Mouse (Mus musculus): Measurements from ENCODE around the gene Bcl2l2. TPM values are rescaled to one million over a fixed set of nuclear protein-coding genes. Genes with fewer than 3 reads are reported as not detected.

The Bcl2l2 gene
- total and polyA plus RNA-seq, 2 experiments, result 14.1 to 17.3 TPM

GRCm38 (mm10) chr14:54932645-54933150 lies 49.5 kb downstream of the Bcl2l2 start, which contains the start of gene Il25:
TSS of gene Il25 (plus strand) at chr14:54932695.
- H3K9ac ChIP-seq (ENCODE audit: low read depth, low read length), result no peak within 1 kb of the TSS
- no peak within 1 kb of the TSS for H3K27ac ChIP-seq (replicated peaks; ENCODE audit: insufficient read depth, low read depth, low read length)
- no peaks in the 10 kb centered on the region for H3K4me1 ChIP-seq (ENCODE audit: control insufficient read depth, insufficient read depth, low read length)
- H3K27me3 ChIP-seq (ENCODE audit: control insufficient read depth, insufficient read depth, low read length), result 0 out of 2 replicates have a peak, but pooled peaks cover 2% of the 10 kb centered on the region
- TF ChIP-seq POLR2A (IDR thresholded peaks at IDR 0.05; ENCODE audit: extremely low read depth, insufficient read depth, low read length) (no peak), CTCF (IDR thresholded peaks at IDR 0.05; ENCODE audit: low read depth, low read length) (no peak)
- DNase-seq (ENCODE audit: extremely low read depth, low read depth, low spot score), result no peak
- WGBS, result 65% methylated on average over 6 of the region's 6 CpGs
- H3K36me3 ChIP-seq (ENCODE audit: control insufficient read depth, insufficient read depth, low read length), result no peaks in the 10 kb centered on the region
- no peak within 1 kb of the TSS for H3K4me3 ChIP-seq (ENCODE audit: insufficient read depth, low read depth, low read length)
- H3K79me2 ChIP-seq (ENCODE audit: control insufficient read depth, insufficient read depth, low read length), result no peaks in the 10 kb centered on the region

- Histone ChIP-seq H3K27me3 (ENCODE audit: control insufficient read depth, insufficient read depth, low read length) (no peaks in the 10 kb centered on the region), H3K9ac (ENCODE audit: low read depth, low read length) (no peak within 1 kb of the TSS), H3K36me3 (ENCODE audit: control insufficient read depth, insufficient read depth, low read length) (no peaks in the 10 kb centered on the region), H3K27ac (replicated peaks; ENCODE audit: insufficient read depth, low read depth, low read length) (no peak within 1 kb of the TSS), H3K4me1 (ENCODE audit: control insufficient read depth, insufficient read depth, low read length) (no peaks in the 10 kb centered on the region), H3K4me3 (ENCODE audit: insufficient read depth, low read depth, low read length) (no peak within 1 kb of the TSS), H3K79me2 (ENCODE audit: control insufficient read depth, insufficient read depth, low read length) (no peaks in the 10 kb centered on the region)
- 56% methylated on average over 8 of the region's 8 CpGs for WGBS
- DNase-seq (ENCODE audit: extremely low read depth, low read depth, low spot score), result no peak
- no peak for TF ChIP-seq POLR2A (IDR thresholded peaks at IDR 0.05; ENCODE audit: extremely low read depth, insufficient read depth, low read length)
- no peak for TF ChIP-seq CTCF (IDR thresholded peaks at IDR 0.05; ENCODE audit: low read depth, low read length)
Observed at GRCm38 (mm10) chr14:54935904-54936830, 53.0 kb downstream of the Bcl2l2 start, which contains the start of gene Cmtm5. TSS of gene Cmtm5 (plus strand) at chr14:54936261.

- H3K27ac ChIP-seq (replicated peaks; ENCODE audit: insufficient read depth, low read depth, low read length), result no peak overlapping the region
- H3K79me2 ChIP-seq (ENCODE audit: control insufficient read depth, insufficient read depth, low read length), result no peaks in the 10 kb centered on the region
- no peaks in the 10 kb centered on the region for H3K36me3 ChIP-seq (ENCODE audit: control insufficient read depth, insufficient read depth, low read length)
- DNase-seq (ENCODE audit: extremely low read depth, low read depth, low spot score), result no peak
- H3K27me3 ChIP-seq (ENCODE audit: control insufficient read depth, insufficient read depth, low read length), result no peaks in the 10 kb centered on the region
- H3K4me1 ChIP-seq (ENCODE audit: control insufficient read depth, insufficient read depth, low read length), result no peaks in the 10 kb centered on the region
- WGBS, result 61% methylated on average over 6 of the region's 6 CpGs
- no peak for TF ChIP-seq CTCF (IDR thresholded peaks at IDR 0.05; ENCODE audit: low read depth, low read length)
- no peak for TF ChIP-seq POLR2A (IDR thresholded peaks at IDR 0.05; ENCODE audit: extremely low read depth, insufficient read depth, low read length)
- H3K4me3 ChIP-seq (ENCODE audit: insufficient read depth, low read depth, low read length), result no peak overlapping the region
- no peak overlapping the region for H3K9ac ChIP-seq (ENCODE audit: low read depth, low read length)
Observed at GRCm38 (mm10) chr14:54936831-54937160, 53.6 kb downstream of the Bcl2l2 start.

GRCm38 (mm10) chr14:54937361-54938182 lies 54.4 kb downstream of the Bcl2l2 start:
- Histone ChIP-seq H3K9ac (ENCODE audit: low read depth, low read length) (no peak overlapping the region), H3K27me3 (ENCODE audit: control insufficient read depth, insufficient read depth, low read length) (no peaks in the 10 kb centered on the region), H3K79me2 (ENCODE audit: control insufficient read depth, insufficient read depth, low read length) (no peaks in the 10 kb centered on the region), H3K27ac (replicated peaks; ENCODE audit: insufficient read depth, low read depth, low read length) (no peak overlapping the region), H3K4me1 (ENCODE audit: control insufficient read depth, insufficient read depth, low read length) (no peaks in the 10 kb centered on the region), H3K36me3 (ENCODE audit: control insufficient read depth, insufficient read depth, low read length) (no peaks in the 10 kb centered on the region), H3K4me3 (ENCODE audit: insufficient read depth, low read depth, low read length) (no peak overlapping the region)
- DNase-seq (ENCODE audit: extremely low read depth, low read depth, low spot score), result no peak
- TF ChIP-seq CTCF (IDR thresholded peaks at IDR 0.05; ENCODE audit: low read depth, low read length) (no peak), POLR2A (IDR thresholded peaks at IDR 0.05; ENCODE audit: extremely low read depth, insufficient read depth, low read length) (no peak)
- WGBS, result 85% methylated on average over 16 of the region's 16 CpGs

Other genes starting within 250 kb of the Bcl2l2 start
- not detected in 2 replicates for gene Gm17606, start 242.4 kb upstream of the Bcl2l2 start, total RNA-seq (2014; rRNA removed)
- not detected in 2 replicates for gene Gm17606, start 242.4 kb upstream of the Bcl2l2 start, polyA plus RNA-seq (2012; rRNA removed)
- gene Cdh24, start 242.0 kb upstream of the Bcl2l2 start, total RNA-seq (2014; rRNA removed), result 0.09 and 0.27 TPM in 2 replicates
- gene Cdh24, start 242.0 kb upstream of the Bcl2l2 start, polyA plus RNA-seq (2012; rRNA removed), result 0.37 and 0.73 TPM in 2 replicates
- 30.6 and 36.0 TPM in 2 replicates for gene 1700123O20Rik, start 197.2 kb upstream of the Bcl2l2 start, total RNA-seq (2014; rRNA removed)
- gene 1700123O20Rik, start 197.2 kb upstream of the Bcl2l2 start, polyA plus RNA-seq (2012; rRNA removed), result 36.7 and 39.0 TPM in 2 replicates
- 39.7 and 44.3 TPM in 2 replicates for gene Acin1, start 196.4 kb upstream of the Bcl2l2 start, total RNA-seq (2014; rRNA removed)
- 39.0 and 49.1 TPM in 2 replicates for gene Acin1, start 196.4 kb upstream of the Bcl2l2 start, polyA plus RNA-seq (2012; rRNA removed)
- not detected in 2 replicates for gene Gm29776, start 184.5 kb upstream of the Bcl2l2 start, total RNA-seq (2014; rRNA removed)
- gene Gm29776, start 184.5 kb upstream of the Bcl2l2 start, polyA plus RNA-seq (2012; rRNA removed), result not detected in 2 replicates
- 5.6 and 7.9 TPM in 2 replicates for gene Cebpe, start 171.2 kb upstream of the Bcl2l2 start, total RNA-seq (2014; rRNA removed)
- 12.4 and 12.9 TPM in 2 replicates for gene Cebpe, start 171.2 kb upstream of the Bcl2l2 start, polyA plus RNA-seq (2012; rRNA removed)
- 1.0 and 1.8 TPM in 2 replicates for gene Slc7a8, start 101.4 kb upstream of the Bcl2l2 start, total RNA-seq (2014; rRNA removed)
- 2.2 and 2.9 TPM in 2 replicates for gene Slc7a8, start 101.4 kb upstream of the Bcl2l2 start, polyA plus RNA-seq (2012; rRNA removed)
- gene Rnf212b, start 69.2 kb upstream of the Bcl2l2 start, total RNA-seq (2014; rRNA removed), result not detected in 2 replicates
- gene Rnf212b, start 69.2 kb upstream of the Bcl2l2 start, polyA plus RNA-seq (2012; rRNA removed), result not detected in 2 replicates
- 1.9 and 2.5 TPM in 2 replicates for gene Homez, start 12.4 kb upstream of the Bcl2l2 start, total RNA-seq (2014; rRNA removed)
- gene Homez, start 12.4 kb upstream of the Bcl2l2 start, polyA plus RNA-seq (2012; rRNA removed), result 2.1 and 3.3 TPM in 2 replicates
- 4.9 and 6.4 TPM in 2 replicates for gene Ppp1r3e, start 5.8 kb upstream of the Bcl2l2 start, total RNA-seq (2014; rRNA removed)
- gene Ppp1r3e, start 5.8 kb upstream of the Bcl2l2 start, polyA plus RNA-seq (2012; rRNA removed), result 7.5 and 8.7 TPM in 2 replicates
- 0.13 TPM in 1 of 2 replicates, not detected in the other for gene Gm20521, start 64 bp downstream of the Bcl2l2 start, total RNA-seq (2014; rRNA removed)
- gene Gm20521, start 64 bp downstream of the Bcl2l2 start, polyA plus RNA-seq (2012; rRNA removed), result 7.9 TPM in 1 of 2 replicates, not detected in the other
- 29.7 and 37.8 TPM in 2 replicates for gene Pabpn1, start 9.1 kb downstream of the Bcl2l2 start, total RNA-seq (2014; rRNA removed)
- 65.4 and 89.4 TPM in 2 replicates for gene Pabpn1, start 9.1 kb downstream of the Bcl2l2 start, polyA plus RNA-seq (2012; rRNA removed)
- gene Slc22a17, start 29.8 kb downstream of the Bcl2l2 start, total RNA-seq (2014; rRNA removed), result 0.46 and 0.81 TPM in 2 replicates
- gene Slc22a17, start 29.8 kb downstream of the Bcl2l2 start, polyA plus RNA-seq (2012; rRNA removed), result 1.4 and 2.7 TPM in 2 replicates
- gene Efs, start 42.7 kb downstream of the Bcl2l2 start, total RNA-seq (2014; rRNA removed), result under 0.01 and 0.20 TPM in 2 replicates
- 0.13 and 0.15 TPM in 2 replicates for gene Efs, start 42.7 kb downstream of the Bcl2l2 start, polyA plus RNA-seq (2012; rRNA removed)
- gene Il25, start 49.3 kb downstream of the Bcl2l2 start, total RNA-seq (2014; rRNA removed), result not detected in 2 replicates
- gene Il25, start 49.3 kb downstream of the Bcl2l2 start, polyA plus RNA-seq (2012; rRNA removed), result not detected in 2 replicates
- gene Cmtm5, start 52.9 kb downstream of the Bcl2l2 start, total RNA-seq (2014; rRNA removed), result not detected in 2 replicates
- not detected in 2 replicates for gene Cmtm5, start 52.9 kb downstream of the Bcl2l2 start, polyA plus RNA-seq (2012; rRNA removed)
- 0.60 TPM in 1 of 2 replicates, not detected in the other for gene Myh6, start 83.5 kb downstream of the Bcl2l2 start, total RNA-seq (2014; rRNA removed)
- 0.02 and 0.04 TPM in 2 replicates for gene Myh6, start 83.5 kb downstream of the Bcl2l2 start, polyA plus RNA-seq (2012; rRNA removed)
- gene Gm17428, start 93.6 kb downstream of the Bcl2l2 start, total RNA-seq (2014; rRNA removed), result not detected in 2 replicates
- not detected in 2 replicates for gene Gm17428, start 93.6 kb downstream of the Bcl2l2 start, polyA plus RNA-seq (2012; rRNA removed)
- 1.5 TPM in 1 of 2 replicates, not detected in the other for gene Myh7, start 111.2 kb downstream of the Bcl2l2 start, total RNA-seq (2014; rRNA removed)
- gene Myh7, start 111.2 kb downstream of the Bcl2l2 start, polyA plus RNA-seq (2012; rRNA removed), result 0.02 TPM in 1 of 2 replicates, not detected in the other
- gene Ngdn, start 132.1 kb downstream of the Bcl2l2 start, total RNA-seq (2014; rRNA removed), result 25.8 and 26.9 TPM in 2 replicates
- 6.9 and 8.1 TPM in 2 replicates for gene Ngdn, start 132.1 kb downstream of the Bcl2l2 start, polyA plus RNA-seq (2012; rRNA removed)
- 1.5 and 1.7 TPM in 2 replicates for gene Zfhx2, start 208.9 kb downstream of the Bcl2l2 start, total RNA-seq (2014; rRNA removed)
- 1.4 and 1.7 TPM in 2 replicates for gene Zfhx2, start 208.9 kb downstream of the Bcl2l2 start, polyA plus RNA-seq (2012; rRNA removed)
- 14.6 and 15.4 TPM in 2 replicates for gene Thtpa, start 211.4 kb downstream of the Bcl2l2 start, total RNA-seq (2014; rRNA removed)
- gene Thtpa, start 211.4 kb downstream of the Bcl2l2 start, polyA plus RNA-seq (2012; rRNA removed), result 8.7 and 10.9 TPM in 2 replicates
- 4.9 and 5.4 TPM in 2 replicates for gene Ap1g2, start 223.2 kb downstream of the Bcl2l2 start, total RNA-seq (2014; rRNA removed)
- 8.7 and 15.6 TPM in 2 replicates for gene Ap1g2, start 223.2 kb downstream of the Bcl2l2 start, polyA plus RNA-seq (2012; rRNA removed)
- gene Jph4, start 233.6 kb downstream of the Bcl2l2 start, total RNA-seq (2014; rRNA removed), result not detected in 2 replicates
- gene Jph4, start 233.6 kb downstream of the Bcl2l2 start, polyA plus RNA-seq (2012; rRNA removed), result not detected in 2 replicates